Mouse (Mus musculus) cerebellum, adult 11 months (tissue): ENCODE data around the gene Borcs6.

Experiments
- DNase-seq: peaks from one replicate; pipeline ENCODE4 v3.0.0; 2022

Borcs6 gene

GRCm38 (mm10) chr11:69072234-69072633, 12.7 kb downstream of the Borcs6 start:
- no peak for DNase-seq

GRCm38 (mm10) chr11:69072666-69073064, 13.1 kb downstream of the Borcs6 start:
- DNase-seq, result no peak

- peak; percentile 89 for DNase-seq
Observed at GRCm38 (mm10) chr11:69073065-69073888, 13.8 kb downstream of the Borcs6 start.

GRCm38 (mm10) chr11:69073951-69074775, 14.6 kb downstream of the Borcs6 start:
- DNase-seq, result no peak

- peak; percentile 5 for DNase-seq
Observed at GRCm38 (mm10) chr11:69074776-69075069, 15.2 kb downstream of the Borcs6 start.

- DNase-seq, result peak; percentile 6
Observed at GRCm38 (mm10) chr11:69075764-69076479, 16.4 kb downstream of the Borcs6 start.

- DNase-seq, result peak; percentile 3
Observed at GRCm38 (mm10) chr11:69076572-69076971, 17.1 kb downstream of the Borcs6 start.

GRCm38 (mm10) chr11:69077316-69077715, 17.8 kb downstream of the Borcs6 start:
- DNase-seq, result no peak

- no peak for DNase-seq
Observed at GRCm38 (mm10) chr11:69078041-69078440, 18.5 kb downstream of the Borcs6 start.

GRCm38 (mm10) chr11:69078805-69079438, 19.4 kb downstream of the Borcs6 start:
- no peak for DNase-seq

GRCm38 (mm10) chr11:69080102-69080854, 20.8 kb downstream of the Borcs6 start:
- DNase-seq, result no peak

- no peak for DNase-seq
Observed at GRCm38 (mm10) chr11:69080855-69081222, 21.3 kb downstream of the Borcs6 start.

GRCm38 (mm10) chr11:69081613-69082012, 22.1 kb downstream of the Borcs6 start:
- DNase-seq, result no peak

GRCm38 (mm10) chr11:69085608-69086007, 26.1 kb downstream of the Borcs6 start:
- no peak for DNase-seq

GRCm38 (mm10) chr11:69086390-69086789, 26.9 kb downstream of the Borcs6 start:
- no peak for DNase-seq

GRCm38 (mm10) chr11:69087082-69087481, 27.6 kb downstream of the Borcs6 start:
- peak; percentile 39 for DNase-seq

GRCm38 (mm10) chr11:69087597-69087996, 28.1 kb downstream of the Borcs6 start:
- no peak for DNase-seq

GRCm38 (mm10) chr11:69088103-69088855, 28.8 kb downstream of the Borcs6 start, which contains the start of gene Vamp2:
Gene Vamp2 (plus strand): TSS chr11:69088490.
- DNase-seq, result peak; percentile 94

- DNase-seq, result peak; percentile 34
Observed at GRCm38 (mm10) chr11:69088856-69089615, 29.5 kb downstream of the Borcs6 start.

- DNase-seq, result peak; percentile 55
Observed at GRCm38 (mm10) chr11:69089616-69090290, 30.2 kb downstream of the Borcs6 start.
